Mouse (Mus musculus): ENCODE measurements around the gene Apopt1. TPM values are rescaled to one million over a fixed set of nuclear protein-coding genes. Genes with fewer than 3 reads are reported as not detected.

Apopt1 gene
- total and polyA plus RNA-seq, 2 experiments from 2014 or later: 23.6 to 60.3 TPM

GRCm38 (mm10) chr12:111756698-111757082 lies 43.6 kb downstream of the Apopt1 start:
- Histone ChIP-seq H3K4me3 (ENCODE audit: low read length) (no peak overlapping the region), H3K9me3 (ENCODE audit: low read length) (no peaks in the 10 kb centered on the region), H3K36me3 (ENCODE audit: insufficient read depth, low read length) (no peaks in the 10 kb centered on the region), H3K4me2 (ENCODE audit: low read depth, low read length) (no peak overlapping the region), H3K9ac (replicated peaks; ENCODE audit: low read length) (no peak overlapping the region), H3K4me1 (ENCODE audit: insufficient read depth, low read length) (peaks cover 22% of the 10 kb centered on the region), H3K27ac (no peak overlapping the region), H3K27me3 (ENCODE audit: insufficient read depth, low read length) (no peaks in the 10 kb centered on the region)
- WGBS: 57% methylated on average over 5 of the region's 5 CpGs
- no peak for ATAC-seq
- TF ChIP-seq CTCF (IDR thresholded peaks at IDR 0.05; ENCODE audit: low read depth): no peak
- DNase-seq (ENCODE audit: low spot score): no peak

- 42% methylated on average over 10 of the region's 10 CpGs for WGBS
- H3K4me3 ChIP-seq (ENCODE audit: low read length): peak overlapping the region; percentile 94
- H3K36me3 ChIP-seq (ENCODE audit: insufficient read depth, low read length): no peaks in the 10 kb centered on the region
- DNase-seq (ENCODE audit: low spot score) (no peak), ATAC-seq (no peak)
- no peaks in the 10 kb centered on the region for H3K27me3 ChIP-seq (ENCODE audit: insufficient read depth, low read length)
- peak overlapping the region; percentile 98 for H3K4me2 ChIP-seq (ENCODE audit: low read depth, low read length)
- H3K9me3 ChIP-seq (ENCODE audit: low read length): no peaks in the 10 kb centered on the region
- peak overlapping the region; percentile 98 for H3K27ac ChIP-seq
- peaks cover 26% of the 10 kb centered on the region for H3K4me1 ChIP-seq (ENCODE audit: insufficient read depth, low read length)
- peak overlapping the region; percentile 98 for H3K9ac ChIP-seq (replicated peaks; ENCODE audit: low read length)
- no peak for TF ChIP-seq CTCF (IDR thresholded peaks at IDR 0.05; ENCODE audit: low read depth)
These were observed 44.7 kb downstream of the Apopt1 start for GRCm38 (mm10) chr12:111757561-111758325.

- peak; percentile 91 for DNase-seq (ENCODE audit: low spot score)
- H3K4me3 ChIP-seq (ENCODE audit: low read length): peak within 1 kb of the TSS; percentile 94
- peak within 1 kb of the TSS; percentile 98 for H3K4me2 ChIP-seq (ENCODE audit: low read depth, low read length)
- no peaks in the 10 kb centered on the region for H3K36me3 ChIP-seq (ENCODE audit: insufficient read depth, low read length)
- no peaks in the 10 kb centered on the region for H3K27me3 ChIP-seq (ENCODE audit: insufficient read depth, low read length)
- H3K9me3 ChIP-seq (ENCODE audit: low read length): no peaks in the 10 kb centered on the region
- no peak for TF ChIP-seq CTCF (IDR thresholded peaks at IDR 0.05; ENCODE audit: low read depth)
- WGBS: under 1% methylated on average over 69 of the region's 85 CpGs
- peaks cover 26% of the 10 kb centered on the region for H3K4me1 ChIP-seq (ENCODE audit: insufficient read depth, low read length)
- ATAC-seq: peak; percentile 90
- peak within 1 kb of the TSS; percentile 98 for H3K27ac ChIP-seq
- H3K9ac ChIP-seq (replicated peaks; ENCODE audit: low read length): peak within 1 kb of the TSS; percentile 98
These were observed 45.5 kb downstream of the Apopt1 start, which contains the start of gene Klc1 for GRCm38 (mm10) chr12:111758381-111759175. Gene Klc1 (plus strand): TSS chr12:111758849.

GRCm38 (mm10) chr12:111759176-111760061 lies 46.4 kb downstream of the Apopt1 start:
- Histone ChIP-seq H3K36me3 (ENCODE audit: insufficient read depth, low read length) (no peaks in the 10 kb centered on the region), H3K4me1 (ENCODE audit: insufficient read depth, low read length) (peaks cover 26% of the 10 kb centered on the region), H3K4me3 (ENCODE audit: low read length) (peak overlapping the region; percentile 94), H3K9ac (replicated peaks; ENCODE audit: low read length) (peak overlapping the region; percentile 98), H3K27ac (peak overlapping the region; percentile 98), H3K27me3 (ENCODE audit: insufficient read depth, low read length) (no peaks in the 10 kb centered on the region), H3K9me3 (ENCODE audit: low read length) (no peaks in the 10 kb centered on the region), H3K4me2 (ENCODE audit: low read depth, low read length) (peak overlapping the region; percentile 98)
- DNase-seq (ENCODE audit: low spot score) (peak; percentile 64), ATAC-seq (peak; percentile 66)
- 1% methylated on average over 35 of the region's 35 CpGs for WGBS
- TF ChIP-seq CTCF (IDR thresholded peaks at IDR 0.05; ENCODE audit: low read depth): peak; percentile 23; the same call in 1 of the 2 replicates

- no peaks in the 10 kb centered on the region for H3K9me3 ChIP-seq (ENCODE audit: low read length)
- H3K4me1 ChIP-seq (ENCODE audit: insufficient read depth, low read length): peaks cover 26% of the 10 kb centered on the region
- no peak for ATAC-seq
- TF ChIP-seq CTCF (IDR thresholded peaks at IDR 0.05; ENCODE audit: low read depth): no peak
- H3K4me3 ChIP-seq (ENCODE audit: low read length): peak overlapping the region; percentile 94
- no peaks in the 10 kb centered on the region for H3K36me3 ChIP-seq (ENCODE audit: insufficient read depth, low read length)
- 0 out of 2 replicates have a peak overlapping the region, but pooled peaks have one; percentile 20 for H3K27ac ChIP-seq
- peak overlapping the region; percentile 30 for H3K9ac ChIP-seq (replicated peaks; ENCODE audit: low read length)
- DNase-seq (ENCODE audit: low spot score): no peak
- 62% methylated on average over 7 of the region's 7 CpGs for WGBS
- no peaks in the 10 kb centered on the region for H3K27me3 ChIP-seq (ENCODE audit: insufficient read depth, low read length)
- H3K4me2 ChIP-seq (ENCODE audit: low read depth, low read length): peak overlapping the region; percentile 98
These were observed 47.3 kb downstream of the Apopt1 start for GRCm38 (mm10) chr12:111760306-111760908.
